Mouse (Mus musculus) heart, postnatal 0 days (tissue): Measurements from ENCODE around the gene Igfbp6.

Experiments
- CTCF ChIP-seq: IDR thresholded peaks from 2 replicates; pipeline ENCODE4 v1.5.1; 2016; ENCODE audit warnings: antibody characterized with exemption, control low read depth, low read depth
- EP300 ChIP-seq: IDR thresholded peaks from 2 replicates; pipeline ENCODE4 v1.6.1; 2016; ENCODE audit warnings: antibody characterized with exemption, low read depth

DNA sequence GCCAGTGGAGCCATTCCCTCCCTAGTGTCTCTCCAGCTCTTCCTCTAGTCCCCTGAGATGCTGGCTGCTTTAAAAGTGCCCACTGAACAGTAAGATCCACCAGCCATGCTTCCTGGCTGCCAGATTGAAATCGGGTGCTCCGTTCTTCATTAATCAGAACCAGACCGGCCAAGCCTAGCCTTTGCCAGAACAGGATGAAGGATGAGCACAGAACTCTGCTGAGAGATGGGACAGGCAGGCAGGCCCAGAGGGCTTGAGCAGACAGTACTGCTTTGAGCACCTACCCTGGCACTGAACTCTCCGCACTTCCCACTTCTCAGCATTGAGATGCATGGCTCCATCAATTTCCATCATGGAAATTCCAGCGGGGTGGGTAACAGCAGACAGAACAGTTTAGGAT lies 44.9 kb upstream of the Igfbp6 start:
- TF ChIP-seq CTCF (no peak), EP300 (no peak)
